Mouse (Mus musculus) heart, postnatal 0 days (tissue): ENCODE results near the gene Mrgprf. TPM values are rescaled to one million over a fixed set of nuclear protein-coding genes. Genes with fewer than 3 reads are reported as not detected.

Source experiments
- ATAC-seq: fragments of 200-750 bp; cut with Nextera tagmentation; 2 replicates; pipeline ENCODE4 v1.8.0; 2017; ENCODE audit warnings: low read depth, moderate number of reproducible peaks, moderate library complexity; ENCODE audit not compliant: insufficient read depth
- DNase-seq: peaks from one replicate; pipeline ENCODE4 v3.0.0-alpha.2; 2016; ENCODE audit warnings: low spot score
- H3K27ac ChIP-seq: fragments of 300-500 bp; sonication (generic); 2 replicates; pipeline ENCODE4 v1.5.1; 2014; ENCODE audit warnings: low read depth, mild to moderate bottlenecking
- H3K27me3 ChIP-seq: fragments of 300-500 bp; sonication (generic); 2 replicates; pipeline ENCODE4 v1.6.1; 2014; ENCODE audit warnings: low read length, mixed read lengths; ENCODE audit not compliant: control insufficient read depth, insufficient read depth
- H3K36me3 ChIP-seq: fragments of 300-500 bp; sonication (generic); replicated peaks from 2 replicates; pipeline ENCODE4 v1.6.1; 2014; ENCODE audit warnings: low read length, mixed read lengths; ENCODE audit not compliant: control insufficient read depth, insufficient read depth
- H3K4me1 ChIP-seq: fragments of 300-500 bp; sonication (generic); 2 replicates; pipeline ENCODE4 v1.6.1; 2014; ENCODE audit warnings: antibody characterized with exemption; ENCODE audit not compliant: control insufficient read depth, insufficient read depth
- H3K4me2 ChIP-seq: fragments of 300-500 bp; sonication (generic); 2 replicates; pipeline ENCODE4 v1.6.1; 2014; ENCODE audit warnings: low read depth, mild to moderate bottlenecking, low read length, moderate library complexity
- H3K4me3 ChIP-seq: fragments of 300-500 bp; sonication (generic); 2 replicates; pipeline ENCODE4 v1.5.1; 2014; ENCODE audit warnings: low read depth, low read length
- H3K9ac ChIP-seq: fragments of 300-500 bp; sonication (generic); replicated peaks from 2 replicates; pipeline ENCODE4 v1.6.1; 2014; ENCODE audit warnings: low read depth, low read length, mixed read lengths
- H3K9me3 ChIP-seq: fragments of 300-500 bp; sonication (generic); replicated peaks from 2 replicates; pipeline ENCODE4 v1.6.1; 2016; ENCODE audit warnings: low read length; ENCODE audit not compliant: control insufficient read depth
- CTCF ChIP-seq: IDR thresholded peaks from 2 replicates; pipeline ENCODE4 v1.5.1; 2016; ENCODE audit warnings: antibody characterized with exemption, control low read depth, low read depth
- EP300 ChIP-seq: IDR thresholded peaks from 2 replicates; pipeline ENCODE4 v1.6.1; 2016; ENCODE audit warnings: antibody characterized with exemption, low read depth
- WGBS: fragments of 180-500 bp; shearing (Covaris S2); extraction: QIAGEN DNeasy Blood & Tissue Kit; methylation state at CpG from one replicate; pipeline ENCODE4 v1.1.7; 2014; 5-methylcytosine and 5-hydroxymethylcytosine counted together
- polyA plus RNA-seq: library from polyadenylated mRNA; unstranded; fragments of >200 nt; fragmentation: Nextera tagmentation; extraction: Ambion mirVana; gene quantifications from 2 replicates; pipeline ENCODE4 v1.2.1, GENCODE M21; 2015
- total RNA-seq: library from RNA; depleted of rRNA; stranded (reverse); fragments of >200 nt; gene quantifications from 2 replicates; pipeline ENCODE4 v1.2.3, GENCODE M21; 2014; ENCODE audit warnings: low replicate concordance

Gene Mrgprf
- total and polyA plus RNA-seq, 2 experiments from 2014 or later, result 1.4 to 4.2 TPM

DNA sequence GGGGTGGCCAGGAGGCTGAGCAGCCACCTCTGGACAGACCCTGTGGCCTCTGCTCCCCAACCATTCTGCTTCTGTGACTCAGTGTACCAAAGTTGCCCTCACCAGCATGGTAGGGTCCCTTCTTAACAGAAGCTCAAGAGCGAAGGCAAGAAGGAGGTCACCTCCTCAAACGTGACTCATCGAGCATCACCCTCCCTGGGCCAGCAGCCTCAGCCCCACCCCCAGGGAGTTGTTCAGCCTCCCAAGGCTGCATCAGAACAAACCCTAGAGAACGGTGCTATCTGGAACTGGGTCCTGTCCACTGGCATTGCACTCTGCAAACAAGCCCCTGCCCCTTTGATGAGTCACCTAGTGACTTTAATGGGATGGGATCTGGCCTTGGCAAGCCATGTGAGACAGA, 8.2 kb downstream of the Mrgprf start:
- WGBS, result 43% methylated on average over 4 of the region's 4 CpGs
- no peak overlapping the region for H3K27ac ChIP-seq
- no peak overlapping the region for H3K9ac ChIP-seq
- no peaks in the 10 kb centered on the region for H3K27me3 ChIP-seq
- ATAC-seq, result no peak; the same call in 1 of the 2 replicates
- no peaks in the 10 kb centered on the region for H3K9me3 ChIP-seq
- H3K4me1 ChIP-seq, result no peaks in the 10 kb centered on the region
- no peak overlapping the region for H3K4me2 ChIP-seq
- H3K36me3 ChIP-seq, result no peaks in the 10 kb centered on the region
- TF ChIP-seq EP300, result no peak
- no peak for TF ChIP-seq CTCF
- DNase-seq, result no peak
- no peak overlapping the region for H3K4me3 ChIP-seq

DNA sequence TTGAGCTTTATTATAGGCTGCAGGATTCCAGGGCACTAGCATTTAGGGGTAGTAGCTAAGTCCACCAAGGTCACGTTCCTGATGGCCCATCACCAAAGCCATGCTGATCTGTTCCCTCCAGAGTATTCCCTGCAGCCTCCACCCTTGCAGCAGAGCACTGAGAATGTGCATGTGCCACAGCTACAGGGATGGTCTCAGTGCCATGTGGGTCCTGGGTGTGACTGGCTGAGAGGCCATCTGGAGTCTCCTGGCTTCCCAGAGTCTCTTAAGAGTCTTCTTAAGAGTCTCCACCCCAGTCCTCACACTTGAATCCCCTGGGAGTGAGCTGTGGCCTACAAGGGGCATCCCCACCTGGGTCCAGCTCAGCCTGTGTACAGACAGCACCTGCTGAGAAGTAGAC, 9.2 kb downstream of the Mrgprf start:
- ATAC-seq (no peak), DNase-seq (no peak)
- Histone ChIP-seq H3K4me2 (no peak overlapping the region), H3K27me3 (no peaks in the 10 kb centered on the region), H3K4me1 (no peaks in the 10 kb centered on the region), H3K9me3 (no peaks in the 10 kb centered on the region), H3K9ac (no peak overlapping the region), H3K27ac (no peak overlapping the region), H3K36me3 (no peaks in the 10 kb centered on the region), H3K4me3 (no peak overlapping the region)
- no peak for TF ChIP-seq EP300
- TF ChIP-seq CTCF, result no peak
- WGBS, result 50% methylated on average over 1 of the region's 1 CpGs

DNA sequence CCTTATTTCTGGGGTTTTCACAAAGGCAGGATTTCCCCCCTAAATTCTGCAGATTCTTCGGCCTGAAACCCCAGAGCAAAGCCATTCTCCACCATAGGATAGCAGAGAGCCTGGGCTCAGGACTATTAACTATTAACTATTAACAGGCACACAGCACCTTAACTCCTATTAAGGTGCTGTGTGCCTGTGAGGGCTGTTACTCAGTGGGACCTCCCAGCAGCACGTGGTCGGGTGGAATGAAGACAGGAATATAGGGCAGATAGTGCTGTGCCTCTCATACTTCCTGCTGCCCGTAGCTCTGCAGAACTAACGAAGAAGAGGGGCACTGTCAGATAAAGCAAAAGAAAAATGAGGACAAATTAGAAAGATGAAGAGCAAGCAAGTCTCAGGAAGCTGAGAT, 9.9 kb downstream of the Mrgprf start:
- DNase-seq, result no peak
- Histone ChIP-seq H3K9ac (no peak overlapping the region), H3K27me3 (no peaks in the 10 kb centered on the region), H3K4me3 (no peak overlapping the region), H3K27ac (no peak overlapping the region), H3K4me2 (no peak overlapping the region), H3K36me3 (no peaks in the 10 kb centered on the region), H3K4me1 (no peaks in the 10 kb centered on the region), H3K9me3 (no peaks in the 10 kb centered on the region)
- ATAC-seq, result no peak
- TF ChIP-seq CTCF, result no peak
- TF ChIP-seq EP300, result no peak
- 45% methylated on average over 5 of the region's 5 CpGs for WGBS

DNA sequence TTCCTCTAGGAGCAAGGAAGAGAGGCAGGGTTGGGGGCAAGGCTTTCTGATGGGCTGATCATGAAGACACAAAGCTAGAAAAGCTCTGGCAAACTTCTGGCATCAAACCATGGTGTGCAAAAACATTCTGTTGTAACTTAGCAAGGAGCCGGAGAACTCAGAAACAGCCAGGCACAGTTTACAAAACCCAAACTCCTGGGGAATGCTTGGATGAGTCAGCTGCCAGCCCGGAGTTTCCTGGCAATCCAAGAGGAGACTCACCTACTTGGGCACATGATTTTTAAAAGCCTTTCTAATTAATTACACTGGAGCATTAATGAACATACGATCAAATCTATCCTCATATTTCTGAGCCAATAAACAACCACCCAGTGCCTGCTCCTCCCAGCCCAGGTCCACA, 11.5 kb downstream of the Mrgprf start:
- no peak overlapping the region for H3K4me3 ChIP-seq
- H3K4me1 ChIP-seq, result no peaks in the 10 kb centered on the region
- H3K27me3 ChIP-seq, result no peaks in the 10 kb centered on the region
- ATAC-seq, result no peak
- DNase-seq, result no peak
- H3K9ac ChIP-seq, result no peak overlapping the region
- H3K4me2 ChIP-seq, result no peak overlapping the region
- no peak for TF ChIP-seq CTCF
- TF ChIP-seq EP300, result no peak
- H3K36me3 ChIP-seq, result no peaks in the 10 kb centered on the region
- WGBS, result 74% methylated on average over 3 of the region's 3 CpGs
- H3K27ac ChIP-seq, result no peak overlapping the region
- no peaks in the 10 kb centered on the region for H3K9me3 ChIP-seq

DNA sequence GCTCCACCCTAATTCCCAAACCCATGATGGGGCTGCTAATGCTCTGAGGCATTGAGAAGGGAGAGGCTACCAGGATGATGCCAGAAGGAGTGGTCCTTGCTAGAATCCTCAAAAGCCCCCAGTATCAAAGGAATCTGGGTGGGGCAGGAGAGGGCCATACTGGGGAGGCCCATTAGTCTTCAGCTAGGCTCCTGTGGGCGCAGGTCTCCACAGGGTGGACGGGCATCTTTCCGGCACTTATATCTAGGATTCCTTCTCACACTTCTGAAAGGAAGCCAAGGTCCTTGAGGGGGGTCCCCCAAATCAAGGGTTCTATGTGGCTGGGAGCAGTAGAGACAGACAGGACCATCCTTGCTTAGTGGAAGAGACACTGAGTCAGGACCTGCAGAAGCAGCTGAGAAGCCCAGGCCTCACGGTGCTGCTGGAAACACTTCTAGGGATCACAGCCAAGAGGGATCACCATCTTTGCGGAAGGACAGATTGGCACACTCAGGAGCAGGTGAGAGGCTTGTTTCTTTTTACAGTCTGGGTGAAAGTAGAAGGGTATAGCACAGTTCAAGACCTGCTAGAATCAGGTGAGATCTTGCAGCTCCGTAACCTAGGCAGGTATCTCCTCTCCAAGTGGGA, 14.3 kb downstream of the Mrgprf start, which contains the start of gene Mrgprd:
Gene Mrgprd, plus strand, starts transcription at position 51 of the 627 bp plus-strand sequence.
- ATAC-seq (no peak), DNase-seq (no peak)
- Histone ChIP-seq H3K27me3 (no peaks in the 10 kb centered on the region), H3K4me3 (no peak within 1 kb of the TSS), H3K36me3 (no peaks in the 10 kb centered on the region), H3K9me3 (no peaks in the 10 kb centered on the region), H3K9ac (no peak within 1 kb of the TSS), H3K27ac (no peak within 1 kb of the TSS), H3K4me2 (no peak within 1 kb of the TSS), H3K4me1 (no peaks in the 10 kb centered on the region)
- TF ChIP-seq CTCF, result no peak
- WGBS, result 87% methylated on average over 6 of the region's 6 CpGs

DNA sequence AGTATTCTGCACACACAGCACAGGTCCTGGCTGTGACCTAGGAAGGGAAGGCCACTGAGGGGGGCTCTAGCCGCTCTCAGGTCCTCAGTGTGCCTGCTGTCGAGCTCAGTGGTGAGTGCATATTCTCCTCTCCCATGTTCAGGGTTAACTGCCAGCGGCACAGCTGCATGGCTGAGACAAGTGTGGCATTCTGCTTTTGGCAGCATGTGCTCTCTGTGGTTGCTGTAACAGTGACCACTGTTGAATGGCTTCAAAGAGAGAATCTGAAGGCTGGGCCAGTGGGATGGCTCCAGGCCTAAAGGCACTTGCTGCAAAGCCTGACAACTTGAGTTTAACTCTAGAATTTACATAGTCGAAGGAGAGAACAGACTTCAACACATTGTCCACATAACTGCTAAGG, 16.9 kb downstream of the Mrgprf start:
- no peaks in the 10 kb centered on the region for H3K27me3 ChIP-seq
- H3K9ac ChIP-seq, result no peak overlapping the region
- ATAC-seq (no peak), DNase-seq (no peak)
- no peaks in the 10 kb centered on the region for H3K9me3 ChIP-seq
- H3K4me3 ChIP-seq, result no peak overlapping the region
- H3K27ac ChIP-seq, result no peak overlapping the region
- WGBS, result 62% methylated on average over 4 of the region's 4 CpGs
- TF ChIP-seq CTCF (no peak), EP300 (no peak)
- no peaks in the 10 kb centered on the region for H3K36me3 ChIP-seq
- H3K4me1 ChIP-seq, result no peaks in the 10 kb centered on the region
- H3K4me2 ChIP-seq, result no peak overlapping the region
